Mouse (Mus musculus) MN1 (cell line): Measurements from ENCODE around the gene Agl.

Experiments used
- DNase-seq: peaks from one replicate; pipeline ENCODE4 v3.0.0-alpha.2; 2016; ENCODE audit warnings: low spot score

Agl gene

GRCm38 (mm10) chr3:116694955-116695665 lies 112.9 kb downstream of the Agl start:
- no peak for DNase-seq

- DNase-seq: no peak
Measured at GRCm38 (mm10) chr3:116694312-116694711, 113.7 kb downstream of the Agl start.
